Mouse (Mus musculus) thymus, adult 2 months (tissue): ENCODE data around the gene Srgap3.

Experiments
- CTCF ChIP-seq: fragments of 200-500 bp; IDR thresholded peaks from 2 replicates; pipeline ENCODE4 v1.5.1; 2012; ENCODE audit warnings: mild to moderate bottlenecking, control low read depth, low read length, moderate library complexity, borderline replicate concordance; ENCODE audit not compliant: control insufficient read depth, poor library complexity, insufficient read depth; ENCODE audit errors: extremely low read depth
- POLR2A ChIP-seq: fragments of 200-500 bp; IDR thresholded peaks from 2 replicates; pipeline ENCODE4 v1.6.1; 2012; ENCODE audit warnings: mild to moderate bottlenecking, low read length, control low read depth, moderate library complexity; ENCODE audit not compliant: control insufficient read depth, poor library complexity, insufficient read depth; ENCODE audit errors: extremely low read depth

- no peak for TF ChIP-seq CTCF
- no peak for TF ChIP-seq POLR2A
These were observed 47.4 kb downstream of the Srgap3 start for GRCm38 (mm10) chr6:112899711-112900110.
